Mouse (Mus musculus) lung, adult 18-20 months (tissue): Measurements from ENCODE around the gene Mplkip.

Source experiments
- DNase-seq, 2 experiments: peaks; one replicate each; pipeline ENCODE4 v3.0.0; 2022; ENCODE audit warnings: mixed read lengths in 2 of 2

Mplkip gene

GRCm38 (mm10) chr13:17694911-17695699 lies at the start of gene Mplkip, which contains the start of gene Sugct:
Gene Mplkip (plus strand): TSS chr13:17695192.
Gene Sugct (minus strand): TSS chr13:17695553.
- peak; percentile 100 for DNase-seq

GRCm38 (mm10) chr13:17667380-17667779 lies 27.6 kb upstream of the Mplkip start:
- no peak for DNase-seq

- no peak for DNase-seq
These were observed 23.9 kb upstream of the Mplkip start for GRCm38 (mm10) chr13:17671122-17671521.

- DNase-seq = no peak
These were observed 5.5 kb upstream of the Mplkip start for GRCm38 (mm10) chr13:17689461-17689860.

- no peak for DNase-seq
These were observed 4.3 kb upstream of the Mplkip start for GRCm38 (mm10) chr13:17690686-17691085.

GRCm38 (mm10) chr13:17691436-17691835 lies 3.6 kb upstream of the Mplkip start:
- DNase-seq = no peak

GRCm38 (mm10) chr13:17693816-17694215 lies 1.2 kb upstream of the Mplkip start:
- peak; percentile 6 to 30 for DNase-seq

GRCm38 (mm10) chr13:17694414-17694813 lies 578 bp upstream of the Mplkip start:
- DNase-seq = no peak

GRCm38 (mm10) chr13:17695898-17696580 lies 1.0 kb downstream of the Mplkip start:
- DNase-seq = no peak

- DNase-seq = no peak
These were observed 5.2 kb downstream of the Mplkip start for GRCm38 (mm10) chr13:17700090-17700715.

- no peak for DNase-seq
These were observed 6.3 kb downstream of the Mplkip start for GRCm38 (mm10) chr13:17701322-17701721.

GRCm38 (mm10) chr13:17702311-17702710 lies 7.3 kb downstream of the Mplkip start:
- DNase-seq = no peak

GRCm38 (mm10) chr13:17705188-17705826 lies 10.3 kb downstream of the Mplkip start:
- DNase-seq = no peak

GRCm38 (mm10) chr13:17708784-17709311 lies 13.9 kb downstream of the Mplkip start:
- DNase-seq = no peak

- no peak for DNase-seq
These were observed 22.4 kb downstream of the Mplkip start for GRCm38 (mm10) chr13:17717357-17717756.

- no peak for DNase-seq
These were observed 32.9 kb downstream of the Mplkip start for GRCm38 (mm10) chr13:17727922-17728321.

GRCm38 (mm10) chr13:17728798-17729197 lies 33.8 kb downstream of the Mplkip start:
- no peak for DNase-seq
